Mouse (Mus musculus) right cerebral cortex, postnatal 36 days (tissue): ENCODE results near the gene Igf2bp2.

Source experiments
- DNase-seq, 2 experiments: peaks; one replicate each; pipeline ENCODE4 v3.0.0; 2022; ENCODE audit warnings: low spot score in 2 of 2, mixed read lengths in 1 of 2

The Igf2bp2 gene

GRCm38 (mm10) chr16:22038554-22038953 is 124.5 kb downstream of the Igf2bp2 start:
- no peak for DNase-seq

GRCm38 (mm10) chr16:22027474-22027873 is 135.6 kb downstream of the Igf2bp2 start:
- DNase-seq = no peak

GRCm38 (mm10) chr16:22022122-22022521 is 141.0 kb downstream of the Igf2bp2 start:
- DNase-seq = no peak

GRCm38 (mm10) chr16:22015569-22015968 is 147.5 kb downstream of the Igf2bp2 start:
- DNase-seq = no peak

- no peak for DNase-seq
These were observed 153.5 kb downstream of the Igf2bp2 start for GRCm38 (mm10) chr16:22009596-22009995.

- DNase-seq = peak; percentile 100
These were observed 154.0 kb downstream of the Igf2bp2 start, which contains the start of gene Senp2 for GRCm38 (mm10) chr16:22009099-22009584. TSS of gene Senp2 (plus strand) at chr16:22009484.
